Mouse (Mus musculus) olfactory bulb, adult 2 months (tissue): ENCODE measurements around the gene Mogat1.

ENCODE experiments used
- CTCF ChIP-seq: fragments of 200-500 bp; IDR thresholded peaks from 2 replicates; pipeline ENCODE4 v1.5.1; 2012; ENCODE audit warnings: low read depth, mild to moderate bottlenecking, low read length, moderate library complexity; ENCODE audit not compliant: insufficient read depth
- POLR2A ChIP-seq: fragments of 200-500 bp; IDR thresholded peaks from 2 replicates; pipeline ENCODE4 v1.6.1; 2012; ENCODE audit warnings: mild to moderate bottlenecking, low read depth, low read length, moderate library complexity; ENCODE audit not compliant: insufficient read depth

- TF ChIP-seq POLR2A (no peak), CTCF (no peak)
Measured at GRCm38 (mm10) chr1:78501036-78501435, 9.8 kb upstream of the Mogat1 start.
